Mouse (Mus musculus) liver, adult 2 months (tissue): Measurements from ENCODE around the gene Sh3tc1. TPM values are rescaled to one million over a fixed set of nuclear protein-coding genes. Genes with fewer than 3 reads are reported as not detected.
A peak's percentile ranks its signal among the peaks of the same experiment; 100 is the strongest.

Experiments used
- DNase-seq: peaks from one replicate; pipeline ENCODE4 v3.0.0-alpha.2; 2011; ENCODE audit warnings: low read depth, low spot score; ENCODE audit errors: extremely low read depth
- H3K27ac ChIP-seq: fragments of 200-500 bp; replicated peaks from 2 replicates; pipeline ENCODE4 v1.5.1; 2012; ENCODE audit warnings: low read depth, mild to moderate bottlenecking, control low read depth, inconsistent platforms, low read length; ENCODE audit not compliant: insufficient read depth
- H3K27me3 ChIP-seq: fragments of 200-500 bp; 2 replicates; pipeline ENCODE4 v1.6.1; 2012; ENCODE audit warnings: mild to moderate bottlenecking, moderate library complexity, low read length, inconsistent platforms; ENCODE audit not compliant: control insufficient read depth, insufficient read depth
- H3K36me3 ChIP-seq: fragments of 200-500 bp; 2 replicates; pipeline ENCODE4 v1.6.1; 2012; ENCODE audit warnings: low read length, inconsistent platforms; ENCODE audit not compliant: control insufficient read depth, insufficient read depth
- H3K4me1 ChIP-seq: fragments of 200-500 bp; 2 replicates; pipeline ENCODE4 v1.6.1; 2011; ENCODE audit warnings: low read length; ENCODE audit not compliant: control insufficient read depth, insufficient read depth
- H3K4me3 ChIP-seq: fragments of 200-500 bp; 2 replicates; pipeline ENCODE4 v1.5.1; 2011; ENCODE audit warnings: low read depth, mild to moderate bottlenecking, control low read depth, low read length, moderate library complexity; ENCODE audit not compliant: insufficient read depth
- H3K79me2 ChIP-seq: fragments of 200-500 bp; 2 replicates; pipeline ENCODE4 v1.6.1; 2012; ENCODE audit warnings: inconsistent platforms, mild to moderate bottlenecking, low read length, moderate library complexity; ENCODE audit not compliant: control insufficient read depth, insufficient read depth
- H3K9ac ChIP-seq: fragments of 200-500 bp; 2 replicates; pipeline ENCODE4 v1.6.1; 2012; ENCODE audit warnings: low read depth, mild to moderate bottlenecking, control low read depth, inconsistent platforms, low read length
- CTCF ChIP-seq: fragments of 200-500 bp; IDR thresholded peaks from 2 replicates; pipeline ENCODE4 v1.5.1; 2011; ENCODE audit warnings: low read depth, low read length, control low read depth
- POLR2A ChIP-seq: fragments of 200-500 bp; IDR thresholded peaks from 2 replicates; pipeline ENCODE4 v1.6.1; 2011; ENCODE audit warnings: low read length, control low read depth; ENCODE audit not compliant: insufficient read depth; ENCODE audit errors: extremely low read depth
- WGBS: fragments of 180-500 bp; shearing (Covaris S2); methylation state at CpG from one replicate; pipeline ENCODE4 v1.1.7; 2018; 5-methylcytosine and 5-hydroxymethylcytosine counted together
- polyA plus RNA-seq: library from polyadenylated mRNA; depleted of rRNA; stranded (reverse); fragments of >200 nt; gene quantifications from 2 replicates; pipeline ENCODE4 v1.2.3, GENCODE M21; 2012
- total RNA-seq: library from RNA; depleted of rRNA; stranded (reverse); fragments of >200 nt; gene quantifications from 2 replicates; pipeline ENCODE4 v1.2.3, GENCODE M21; 2014

Gene Sh3tc1
- total and polyA plus RNA-seq, 2 experiments = 3.0 to 5.2 TPM

GRCm38 (mm10) chr5:35686336-35686735 is 53.5 kb downstream of the Sh3tc1 start:
- Histone ChIP-seq H3K79me2 (no peaks in the 10 kb centered on the region), H3K27me3 (no peaks in the 10 kb centered on the region), H3K36me3 (no peaks in the 10 kb centered on the region), H3K4me1 (no peaks in the 10 kb centered on the region), H3K4me3 (no peak overlapping the region), H3K9ac (no peak overlapping the region), H3K27ac (no peak overlapping the region)
- DNase-seq = peak; percentile 57
- 68% methylated on average over 4 of the region's 4 CpGs for WGBS
- no peak for TF ChIP-seq POLR2A
- TF ChIP-seq CTCF = no peak

GRCm38 (mm10) chr5:35685079-35685478 is 54.7 kb downstream of the Sh3tc1 start:
- no peak for TF ChIP-seq POLR2A
- TF ChIP-seq CTCF = no peak
- Histone ChIP-seq H3K9ac (no peak overlapping the region), H3K27ac (no peak overlapping the region), H3K36me3 (no peaks in the 10 kb centered on the region), H3K4me3 (no peak overlapping the region), H3K4me1 (no peaks in the 10 kb centered on the region), H3K27me3 (no peaks in the 10 kb centered on the region), H3K79me2 (no peaks in the 10 kb centered on the region)
- DNase-seq = no peak
- 66% methylated on average over 3 of the region's 3 CpGs for whole genome bisulfite sequencing

- Histone ChIP-seq H3K4me3 (no peak overlapping the region), H3K27ac (no peak overlapping the region), H3K79me2 (no peaks in the 10 kb centered on the region), H3K4me1 (no peaks in the 10 kb centered on the region), H3K27me3 (peaks cover 4% of the 10 kb centered on the region; the same call in 1 of the 2 replicates), H3K36me3 (no peaks in the 10 kb centered on the region), H3K9ac (no peak overlapping the region)
- no peak for DNase-seq
- 43% methylated on average over 2 of the region's 2 CpGs for WGBS
- TF ChIP-seq CTCF (peak; percentile 78), POLR2A (no peak)
Observed at GRCm38 (mm10) chr5:35680958-35681357, 58.8 kb downstream of the Sh3tc1 start.

GRCm38 (mm10) chr5:35679256-35680155 is 60.3 kb downstream of the Sh3tc1 start, which contains the start of gene Htra3:
TSS of gene Htra3 (minus strand) at chr5:35679782.
- Histone ChIP-seq H3K79me2 (no peaks in the 10 kb centered on the region), H3K4me1 (peaks cover 1% of the 10 kb centered on the region), H3K27me3 (peaks cover 4% of the 10 kb centered on the region; the same call in 1 of the 2 replicates), H3K27ac (no peak within 1 kb of the TSS), H3K4me3 (peak within 1 kb of the TSS; percentile 22), H3K9ac (peak within 1 kb of the TSS; percentile 52), H3K36me3 (no peaks in the 10 kb centered on the region)
- WGBS = 13% methylated on average over 42 of the region's 42 CpGs
- DNase-seq = no peak
- TF ChIP-seq CTCF (no peak), POLR2A (no peak)

- peaks cover 4% of the 10 kb centered on the region; the same call in 1 of the 2 replicates for H3K27me3 ChIP-seq
- no peak overlapping the region for H3K9ac ChIP-seq
- TF ChIP-seq CTCF (no peak), POLR2A (no peak)
- H3K4me1 ChIP-seq = peaks cover 19% of the 10 kb centered on the region
- 90% methylated on average over 7 of the region's 7 CpGs for WGBS
- no peak for DNase-seq
- H3K27ac ChIP-seq = no peak overlapping the region
- no peak overlapping the region for H3K4me3 ChIP-seq
- H3K79me2 ChIP-seq = no peaks in the 10 kb centered on the region
- no peaks in the 10 kb centered on the region for H3K36me3 ChIP-seq
Observed at GRCm38 (mm10) chr5:35676964-35677363, 62.8 kb downstream of the Sh3tc1 start.
